Mouse (Mus musculus) limb, embryonic 10.5 days (tissue): ENCODE measurements around the gene Cd300lg. TPM values are rescaled to one million over a fixed set of nuclear protein-coding genes. Genes with fewer than 3 reads are reported as not detected.

Experiments
- DNase-seq: peaks from one replicate; pipeline ENCODE4 v3.0.0-alpha.2; 2017; ENCODE audit warnings: low spot score
- H3K27ac ChIP-seq: fragments of 300-500 bp; sonication (generic); 2 replicates; pipeline ENCODE4 v1.5.1; 2016; ENCODE audit warnings: mild to moderate bottlenecking
- H3K27me3 ChIP-seq: fragments of 300-500 bp; sonication (generic); 2 replicates; pipeline ENCODE4 v1.6.1; 2016; ENCODE audit warnings: low read depth, mild to moderate bottlenecking; ENCODE audit not compliant: poor library complexity, severe bottlenecking
- H3K36me3 ChIP-seq: fragments of 300-500 bp; sonication (generic); 2 replicates; pipeline ENCODE4 v1.6.1; 2016; ENCODE audit warnings: mild to moderate bottlenecking, moderate library complexity
- H3K4me1 ChIP-seq: fragments of 300-500 bp; sonication (generic); 2 replicates; pipeline ENCODE4 v1.6.1; 2016
- H3K4me3 ChIP-seq: fragments of 300-500 bp; sonication (generic); 2 replicates; pipeline ENCODE4 v1.5.1; 2016; ENCODE audit warnings: mild to moderate bottlenecking, moderate library complexity
- H3K9me3 ChIP-seq: fragments of 300-500 bp; sonication (generic); replicated peaks from 2 replicates; pipeline ENCODE4 v1.6.1; 2016; ENCODE audit warnings: mild to moderate bottlenecking
- WGBS: fragments of 180-500 bp; shearing (Covaris S2); methylation state at CpG from one replicate; pipeline ENCODE4 v1.1.7; 2016; 5-methylcytosine and 5-hydroxymethylcytosine counted together
- polyA plus RNA-seq: library from polyadenylated mRNA; unstranded; fragments of >200 nt; fragmentation: Nextera tagmentation; extraction: Ambion mirVana; gene quantifications from 2 replicates; pipeline ENCODE4 v1.2.1, GENCODE M21; 2016

The Cd300lg gene
- polyA plus RNA-seq, 1 experiment from 2014 or later: 0.38 TPM

DNA sequence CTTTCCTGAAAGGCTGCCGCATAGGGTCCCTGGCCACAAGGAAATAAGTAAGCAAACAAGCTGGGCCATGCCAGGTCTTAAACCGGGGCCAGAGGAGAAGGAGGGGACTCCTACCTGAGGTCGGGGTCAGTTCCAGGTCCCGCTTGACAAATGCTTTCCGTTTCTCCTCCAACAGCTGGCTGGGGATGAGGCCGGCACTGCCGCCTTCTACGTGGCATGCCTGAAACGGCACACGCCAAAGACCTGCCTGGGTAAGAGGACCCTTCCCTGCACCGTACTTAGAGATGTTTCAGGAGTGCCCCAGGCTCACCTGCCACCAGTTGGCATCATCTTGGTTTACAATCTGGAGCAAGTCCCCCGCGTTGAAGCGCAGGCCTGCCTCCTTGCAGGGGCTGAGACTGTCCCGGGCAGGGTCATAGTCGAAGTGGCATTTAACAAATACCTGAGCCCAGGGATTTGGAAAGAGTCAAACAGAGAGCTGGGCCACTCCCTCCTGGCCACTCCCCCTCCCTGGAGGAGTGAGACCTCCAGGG is 20.7 kb downstream of the Cd300lg start:
- Histone ChIP-seq H3K4me3 (peak overlapping the region; percentile 58), H3K36me3 (peaks cover 33% of the 10 kb centered on the region), H3K27me3 (peaks cover 31% of the 10 kb centered on the region)

DNA sequence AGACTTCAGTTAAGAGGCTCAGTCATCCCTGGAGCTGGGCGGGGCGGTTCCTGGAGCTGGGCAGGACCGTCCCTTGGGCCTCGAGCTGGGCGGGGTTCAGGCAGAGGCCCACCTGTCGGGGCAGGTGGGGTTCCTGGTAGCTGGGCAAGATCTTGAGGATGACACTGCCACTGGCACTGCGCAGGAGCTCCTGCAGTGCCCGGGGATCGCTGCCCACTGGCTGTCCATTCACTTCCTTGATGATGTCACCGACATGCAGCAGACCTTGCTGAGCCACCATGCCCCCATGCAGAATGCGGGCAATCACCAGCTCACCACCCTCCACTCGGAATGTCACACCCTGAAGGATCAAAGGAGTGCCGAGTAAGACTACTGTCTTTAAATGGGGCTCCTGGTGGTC is 21.8 kb downstream of the Cd300lg start:
- Histone ChIP-seq H3K4me3 (no peak overlapping the region), H3K36me3 (peaks cover 33% of the 10 kb centered on the region), H3K27me3 (peaks cover 30% of the 10 kb centered on the region), H3K4me1 (peaks cover 31% of the 10 kb centered on the region), H3K9me3 (no peaks in the 10 kb centered on the region), H3K27ac (no peak overlapping the region)
- WGBS: 65% methylated on average over 13 of the region's 13 CpGs
- no peak for DNase-seq

More for the DNA sequence above, 20.7 kb downstream of the Cd300lg start:
- Histone ChIP-seq H3K27ac (no peak overlapping the region), H3K9me3 (no peaks in the 10 kb centered on the region), H3K4me1 (peaks cover 22% of the 10 kb centered on the region)
- WGBS: 15% methylated on average over 16 of the region's 16 CpGs
- no peak for DNase-seq

DNA sequence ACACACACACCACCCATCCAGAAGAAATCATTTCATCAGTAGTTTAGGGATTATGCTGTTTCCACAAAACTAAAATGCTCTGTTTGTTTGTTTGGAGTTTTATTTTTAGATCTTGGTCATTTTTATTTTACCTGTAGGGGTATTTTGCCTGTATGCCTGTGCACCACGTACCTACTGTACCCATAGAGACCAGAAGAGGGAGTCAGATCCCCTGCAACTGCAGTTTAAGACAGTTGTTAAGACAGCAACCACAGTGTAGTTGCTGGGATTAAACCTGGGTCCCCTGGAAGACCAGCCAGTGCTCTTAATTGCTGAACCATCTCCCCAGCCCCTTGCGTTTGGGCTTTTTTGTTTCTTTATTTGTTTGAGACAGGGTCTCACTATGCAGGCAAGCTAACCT is 27.7 kb downstream of the Cd300lg start:
- DNase-seq: no peak
- no peaks in the 10 kb centered on the region for H3K9me3 ChIP-seq
- WGBS: 36% methylated on average over 2 of the region's 2 CpGs
- H3K36me3 ChIP-seq: peaks cover 5% of the 10 kb centered on the region; the same call in 1 of the 2 replicates
- H3K4me1 ChIP-seq: peaks cover 30% of the 10 kb centered on the region
- H3K4me3 ChIP-seq: no peak overlapping the region
- no peak overlapping the region for H3K27ac ChIP-seq
- H3K27me3 ChIP-seq: peaks cover 19% of the 10 kb centered on the region

DNA sequence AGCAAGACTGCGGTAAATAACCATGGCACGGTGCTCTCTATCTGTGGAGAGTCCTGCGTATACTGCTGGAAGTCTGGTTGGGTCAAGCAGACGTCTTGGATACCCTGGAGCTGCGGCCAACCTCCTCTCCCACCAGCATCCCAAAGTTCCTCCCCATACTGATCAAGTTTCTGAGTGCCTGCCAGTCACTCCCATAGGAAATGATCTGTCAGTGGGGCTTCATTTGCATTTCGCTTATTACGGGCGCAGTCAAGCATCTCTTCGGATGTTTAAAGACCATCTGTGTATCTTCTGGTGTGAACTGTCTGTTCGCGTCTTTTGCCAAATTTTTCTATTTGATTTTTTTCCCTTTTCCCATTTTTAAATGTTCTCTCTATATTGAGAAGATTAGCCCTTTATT is 28.3 kb downstream of the Cd300lg start:
- no peaks in the 10 kb centered on the region for H3K9me3 ChIP-seq
- H3K4me3 ChIP-seq: no peak overlapping the region
- 53% methylated on average over 11 of the region's 11 CpGs for WGBS
- H3K4me1 ChIP-seq: peaks cover 30% of the 10 kb centered on the region
- H3K36me3 ChIP-seq: 0 out of 2 replicates have a peak, but pooled peaks cover 6% of the 10 kb centered on the region
- no peak overlapping the region for H3K27ac ChIP-seq
- peaks cover 19% of the 10 kb centered on the region for H3K27me3 ChIP-seq
- no peak for DNase-seq

DNA sequence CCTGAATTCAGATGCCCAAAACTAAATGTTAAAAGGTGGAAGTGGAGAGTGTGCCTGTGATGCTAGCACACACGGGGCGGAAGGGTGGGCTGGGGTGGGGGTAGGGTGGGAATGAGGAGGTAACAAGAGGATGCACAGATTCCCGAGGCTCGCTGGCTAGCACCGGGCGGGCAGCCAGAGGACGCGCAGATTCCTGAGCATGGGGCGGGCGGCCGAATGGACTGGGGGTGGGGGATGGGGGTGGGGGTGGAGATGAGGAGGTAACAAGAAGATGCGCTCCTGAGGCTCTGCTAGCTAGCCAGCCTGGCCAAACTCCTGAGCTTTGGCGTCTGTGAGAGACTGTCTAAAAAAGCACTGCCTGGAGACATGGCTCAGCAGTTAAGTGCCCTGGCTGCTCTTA is 29.1 kb downstream of the Cd300lg start:
- H3K27ac ChIP-seq: no peak overlapping the region
- peaks cover 30% of the 10 kb centered on the region for H3K4me1 ChIP-seq
- H3K9me3 ChIP-seq: no peaks in the 10 kb centered on the region
- 1% methylated on average over 13 of the region's 13 CpGs for whole genome bisulfite sequencing
- 0 out of 2 replicates have a peak, but pooled peaks cover 8% of the 10 kb centered on the region for H3K36me3 ChIP-seq
- no peak for DNase-seq
- H3K27me3 ChIP-seq: peaks cover 19% of the 10 kb centered on the region
- peak overlapping the region; percentile 24; the same call in 1 of the 2 replicates for H3K4me3 ChIP-seq

DNA sequence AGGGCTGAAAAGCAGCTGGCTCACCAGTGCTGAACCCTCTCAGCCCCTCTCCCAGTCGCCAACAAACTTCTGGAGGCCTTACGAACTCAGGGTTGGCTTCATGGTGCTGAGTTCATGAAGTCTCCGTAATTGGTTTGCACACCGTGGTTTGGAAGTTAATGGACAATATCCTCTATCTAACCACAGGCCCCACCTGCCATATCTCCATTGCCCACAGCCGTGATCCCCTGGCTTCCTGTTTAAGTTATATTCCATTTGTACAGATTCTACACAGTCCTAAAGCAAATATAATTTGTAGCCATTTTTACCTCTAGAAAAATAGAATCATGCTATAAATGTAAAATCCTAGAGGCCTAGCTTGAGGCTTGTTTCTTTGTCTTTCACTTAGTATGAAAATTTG is 31.4 kb downstream of the Cd300lg start:
- Histone ChIP-seq H3K9me3 (no peaks in the 10 kb centered on the region), H3K27me3 (peaks cover 19% of the 10 kb centered on the region), H3K4me1 (peaks cover 18% of the 10 kb centered on the region), H3K27ac (no peak overlapping the region), H3K4me3 (no peak overlapping the region), H3K36me3 (peaks cover 13% of the 10 kb centered on the region; the same call in 1 of the 2 replicates)
- DNase-seq: no peak
- WGBS: 85% methylated on average over 5 of the region's 5 CpGs

DNA sequence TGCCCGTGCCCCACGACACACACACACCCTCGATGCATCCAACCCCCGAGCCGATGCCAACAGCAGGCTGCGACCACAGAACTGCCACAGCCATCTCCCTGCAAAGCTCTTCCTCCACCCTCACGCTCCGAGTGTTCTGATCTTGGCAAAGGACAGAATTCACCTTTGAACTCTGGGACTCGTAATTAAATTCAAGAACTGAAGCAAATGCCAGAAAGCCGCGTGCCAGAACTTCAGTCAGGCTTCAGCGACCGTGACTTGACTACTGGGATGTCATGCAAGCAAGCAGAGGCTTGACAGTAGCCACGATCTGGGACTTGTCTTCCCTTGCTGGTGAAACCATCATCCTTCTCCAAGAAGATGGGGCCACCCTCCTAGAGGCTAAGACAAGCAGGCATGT is 32.4 kb downstream of the Cd300lg start:
- Histone ChIP-seq H3K4me1 (peaks cover 9% of the 10 kb centered on the region), H3K27me3 (peaks cover 19% of the 10 kb centered on the region), H3K27ac (no peak overlapping the region), H3K4me3 (no peak overlapping the region), H3K36me3 (peaks cover 19% of the 10 kb centered on the region; the same call in 1 of the 2 replicates), H3K9me3 (no peaks in the 10 kb centered on the region)
- DNase-seq: no peak
- WGBS: 84% methylated on average over 14 of the region's 14 CpGs

DNA sequence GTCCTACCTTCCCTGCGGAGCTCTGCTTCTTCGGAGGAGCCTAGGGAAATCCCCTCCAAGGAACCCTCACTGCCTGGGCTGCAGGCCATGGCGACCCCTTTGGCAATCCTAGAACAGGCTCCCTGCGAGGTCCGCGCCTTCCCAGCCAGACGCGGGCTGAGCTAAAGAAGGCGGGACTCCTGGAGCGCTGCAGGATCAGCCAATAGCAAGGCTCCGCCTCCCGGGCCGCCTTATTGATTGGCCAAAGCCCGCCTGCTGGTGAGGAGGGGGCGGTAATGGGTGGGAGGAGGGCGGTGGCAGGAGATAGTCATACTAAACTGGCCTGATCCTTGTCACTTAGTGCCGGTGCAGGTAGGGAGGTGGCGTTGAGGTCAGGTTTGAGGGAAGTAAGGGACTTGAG is 41.0 kb downstream of the Cd300lg start:
- 0% methylated on average over 18 of the region's 18 CpGs for WGBS
- Histone ChIP-seq H3K4me1 (peaks cover 56% of the 10 kb centered on the region), H3K27ac (peak overlapping the region; percentile 73)

DNA sequence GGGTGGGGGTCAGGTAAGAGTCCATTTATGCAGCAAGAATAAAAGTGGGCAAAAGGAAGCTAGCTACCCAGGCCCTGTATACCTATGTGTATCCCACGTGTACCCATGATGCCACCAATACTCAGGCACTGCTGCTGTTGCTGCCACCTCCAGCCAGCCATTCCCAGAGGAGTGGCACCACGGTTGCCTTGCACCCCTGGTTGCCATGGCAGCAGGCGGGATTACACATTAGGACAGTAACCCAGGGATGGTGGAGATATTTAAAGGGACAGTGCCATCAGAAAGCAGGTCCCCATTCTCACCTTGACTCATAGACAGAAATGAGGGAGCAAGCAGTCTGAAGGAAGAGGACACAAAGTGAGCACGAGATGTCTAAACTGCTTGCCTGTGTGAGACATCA is 41.9 kb downstream of the Cd300lg start:
- Histone ChIP-seq H3K27me3 (peaks cover 20% of the 10 kb centered on the region), H3K4me3 (no peak overlapping the region), H3K4me1 (peaks cover 64% of the 10 kb centered on the region), H3K36me3 (peaks cover 25% of the 10 kb centered on the region), H3K9me3 (no peaks in the 10 kb centered on the region), H3K27ac (no peak overlapping the region)
- WGBS: 63% methylated on average over 4 of the region's 4 CpGs
- no peak for DNase-seq

More for the DNA sequence above, 41.0 kb downstream of the Cd300lg start:
- peaks cover 29% of the 10 kb centered on the region for H3K36me3 ChIP-seq
- peaks cover 20% of the 10 kb centered on the region for H3K27me3 ChIP-seq
- peak; percentile 88 for DNase-seq
- peak overlapping the region; percentile 54 for H3K4me3 ChIP-seq
- H3K9me3 ChIP-seq: no peaks in the 10 kb centered on the region

DNA sequence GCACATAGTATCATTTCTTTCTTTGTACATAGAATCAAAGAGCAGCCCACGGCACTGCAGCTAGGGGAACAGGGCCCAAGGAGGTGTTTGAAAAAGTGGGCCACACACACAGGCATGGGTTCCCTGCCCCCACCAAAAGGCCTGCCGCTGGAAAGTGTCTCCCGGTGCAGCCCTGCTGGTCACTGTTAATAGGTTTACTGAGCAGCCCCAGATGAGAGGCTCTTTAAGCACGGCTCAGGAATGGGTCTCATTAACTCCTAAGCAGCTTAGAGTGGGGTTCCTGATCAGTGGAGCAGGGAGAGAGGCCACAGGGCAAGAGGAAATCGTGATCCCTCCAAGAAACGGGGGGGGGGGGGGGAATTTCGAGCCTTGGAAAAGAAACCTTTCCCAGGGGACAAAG is 42.9 kb downstream of the Cd300lg start:
- no peak overlapping the region; the same call in 1 of the 2 replicates for H3K4me3 ChIP-seq
- peaks cover 20% of the 10 kb centered on the region for H3K27me3 ChIP-seq
- peaks cover 74% of the 10 kb centered on the region for H3K4me1 ChIP-seq
- DNase-seq: no peak
- WGBS: 43% methylated on average over 7 of the region's 7 CpGs
- H3K27ac ChIP-seq: peak overlapping the region; percentile 66
- H3K9me3 ChIP-seq: no peaks in the 10 kb centered on the region
- peaks cover 19% of the 10 kb centered on the region for H3K36me3 ChIP-seq

DNA sequence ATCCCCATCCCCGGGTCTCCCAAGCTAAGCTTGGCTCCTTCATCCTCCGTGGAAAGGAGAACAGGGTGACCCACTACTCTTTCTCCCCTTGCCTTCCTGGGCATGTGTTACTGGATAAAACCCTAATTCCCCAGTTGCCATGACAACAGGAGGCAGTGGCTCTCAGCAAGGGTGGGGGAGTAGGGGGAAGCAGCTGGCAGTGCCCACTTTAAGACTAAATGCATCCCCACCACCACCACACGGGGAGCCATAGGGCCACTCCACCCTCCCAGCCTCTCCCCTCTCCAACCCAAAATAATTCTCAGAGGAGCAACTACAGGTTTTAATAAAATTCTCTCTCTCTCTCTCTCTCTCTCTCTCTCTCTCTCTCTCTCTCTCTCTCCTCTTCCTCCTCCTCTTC is 45.0 kb downstream of the Cd300lg start:
- Histone ChIP-seq H3K9me3 (no peaks in the 10 kb centered on the region), H3K27ac (peak overlapping the region; percentile 89), H3K4me1 (peaks cover 74% of the 10 kb centered on the region), H3K27me3 (peaks cover 10% of the 10 kb centered on the region), H3K4me3 (peak overlapping the region; percentile 82), H3K36me3 (peaks cover 14% of the 10 kb centered on the region)
- DNase-seq: no peak
- WGBS: 17% methylated on average over 3 of the region's 3 CpGs

DNA sequence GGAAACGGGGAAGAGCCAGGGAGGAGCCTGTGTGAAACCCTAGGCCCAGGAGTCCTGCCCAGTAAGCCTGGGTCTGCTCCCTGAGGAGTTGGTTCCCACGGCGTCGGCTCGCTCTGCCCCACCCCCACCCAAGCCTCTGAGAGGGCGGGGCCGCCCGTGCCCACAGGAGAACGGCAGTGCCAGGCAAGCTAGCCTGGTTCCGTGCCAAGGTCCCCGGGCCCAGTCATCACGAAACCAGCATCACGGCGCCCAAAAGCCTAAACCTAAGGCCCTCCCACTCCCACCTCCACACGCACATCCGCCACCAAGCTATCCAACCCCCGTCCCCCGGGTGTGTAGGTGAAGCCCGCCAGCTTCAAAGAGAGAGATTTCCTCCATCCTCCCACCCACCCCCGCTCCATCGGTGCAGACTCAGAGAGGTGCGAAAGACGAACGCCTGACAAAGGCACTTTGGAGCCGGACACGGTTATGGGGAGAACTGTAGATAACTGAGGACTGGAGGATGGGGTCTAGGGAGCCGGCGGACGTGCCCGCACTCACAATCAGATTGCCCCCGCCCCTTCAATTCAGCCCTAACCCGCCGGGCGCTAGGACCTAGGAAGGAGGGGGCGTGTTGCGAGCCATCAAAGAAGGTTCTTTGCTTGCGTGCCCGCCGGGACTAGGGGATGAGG is 45.9 kb downstream of the Cd300lg start:
- H3K27me3 ChIP-seq: peaks cover under 1% of the 10 kb centered on the region; the same call in 1 of the 2 replicates
- H3K4me3 ChIP-seq: peak overlapping the region; percentile 82
- H3K9me3 ChIP-seq: no peaks in the 10 kb centered on the region
- peaks cover 65% of the 10 kb centered on the region for H3K4me1 ChIP-seq
- peaks cover 14% of the 10 kb centered on the region for H3K36me3 ChIP-seq
- under 1% methylated on average over 39 of the region's 39 CpGs for WGBS
- DNase-seq: peak; percentile 97
- peak overlapping the region; percentile 89 for H3K27ac ChIP-seq
